Mouse (Mus musculus) induced T-regulatory cell, adult 2 months (primary cell): ENCODE data around the gene Gm44790.
"Not testable (repeated sequence)": the region's sequence is repeated elsewhere in the genome, so short reads cannot be mapped to it uniquely, and the experiment has no call there.

Experiments
- DNase-seq: peaks from one replicate; pipeline ENCODE4 v3.0.0-alpha.2; 2012; ENCODE audit warnings: low read depth

Gm44790 gene

DNA sequence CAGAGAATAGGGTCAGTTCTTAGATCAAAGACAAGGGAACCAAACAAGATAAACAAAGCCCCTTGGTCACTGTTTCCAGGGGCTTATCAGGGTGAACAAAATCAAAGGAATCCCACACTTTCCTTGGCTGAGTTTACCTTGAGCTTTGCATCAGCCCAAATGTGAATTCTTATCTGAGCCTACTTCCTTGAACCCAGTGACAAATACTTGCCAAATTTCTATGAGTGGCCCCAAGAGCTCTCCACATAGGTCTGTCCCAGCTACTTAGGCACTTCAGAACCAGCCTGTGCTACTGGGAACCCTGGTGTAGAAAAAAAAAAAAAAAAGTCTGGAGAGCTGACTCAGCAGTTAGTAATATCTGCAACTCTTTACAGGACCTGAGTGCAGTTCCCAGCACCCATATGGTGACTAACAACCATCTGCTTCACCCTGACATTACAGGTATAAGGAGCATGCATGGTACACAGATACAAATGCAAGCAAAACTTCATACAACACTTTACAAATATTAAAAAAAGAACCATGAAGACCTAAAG lies 48.3 kb downstream of the Gm44790 start:
- DNase-seq, result no peak

DNA sequence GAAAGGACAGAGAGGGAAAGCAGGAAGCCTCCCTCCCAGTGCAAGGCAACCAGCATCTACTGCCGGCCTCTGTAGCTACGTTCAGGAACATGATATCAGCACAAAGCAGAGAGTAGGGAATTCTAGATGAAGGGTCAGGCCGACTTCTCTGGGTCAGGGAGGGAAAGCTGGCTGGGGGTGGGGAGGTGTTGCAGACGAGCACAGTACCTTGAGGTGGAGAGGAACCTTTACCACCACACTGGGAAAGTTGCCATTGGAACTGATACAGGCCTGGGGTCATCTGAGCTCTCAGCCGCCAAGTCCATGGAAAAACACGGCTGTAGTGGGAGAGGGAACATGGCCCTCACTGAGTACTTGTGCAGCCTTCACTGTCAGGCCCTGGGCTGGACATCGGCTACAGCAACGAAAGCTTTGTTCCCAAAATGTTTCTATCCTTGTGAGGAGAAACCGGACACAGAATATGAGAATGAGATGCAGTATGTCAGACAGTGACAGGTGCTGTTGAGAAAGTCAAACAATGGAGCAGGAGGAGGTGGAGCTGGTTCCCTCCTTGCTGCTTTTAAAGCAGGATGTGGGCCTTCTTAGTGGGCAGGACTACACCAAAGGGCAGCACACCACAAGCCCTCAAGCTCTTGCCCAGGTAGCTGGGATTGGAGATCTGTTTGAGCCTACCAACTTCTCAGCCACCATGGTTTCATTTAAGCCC lies 49.2 kb downstream of the Gm44790 start:
- DNase-seq, result no peak

DNA sequence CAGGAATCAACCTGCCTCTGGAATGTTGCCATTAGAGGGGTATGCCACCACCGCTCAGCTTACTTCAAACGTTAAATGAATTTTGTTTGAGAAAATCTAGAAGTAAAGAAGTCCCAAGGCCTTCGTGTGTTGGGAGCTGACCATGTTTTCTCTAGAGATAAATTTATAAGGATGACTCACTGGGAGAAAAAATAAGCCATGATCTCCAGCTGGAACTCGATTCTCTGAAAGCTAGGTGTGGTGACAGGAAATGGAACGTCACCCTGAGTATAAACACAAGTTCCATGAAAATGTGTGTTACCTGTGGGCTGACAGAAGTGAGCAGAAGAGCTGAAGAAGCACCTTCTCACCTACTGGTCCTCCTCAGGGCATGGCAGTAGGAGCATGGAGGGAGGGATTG lies 50.5 kb downstream of the Gm44790 start:
- DNase-seq, result no peak

DNA sequence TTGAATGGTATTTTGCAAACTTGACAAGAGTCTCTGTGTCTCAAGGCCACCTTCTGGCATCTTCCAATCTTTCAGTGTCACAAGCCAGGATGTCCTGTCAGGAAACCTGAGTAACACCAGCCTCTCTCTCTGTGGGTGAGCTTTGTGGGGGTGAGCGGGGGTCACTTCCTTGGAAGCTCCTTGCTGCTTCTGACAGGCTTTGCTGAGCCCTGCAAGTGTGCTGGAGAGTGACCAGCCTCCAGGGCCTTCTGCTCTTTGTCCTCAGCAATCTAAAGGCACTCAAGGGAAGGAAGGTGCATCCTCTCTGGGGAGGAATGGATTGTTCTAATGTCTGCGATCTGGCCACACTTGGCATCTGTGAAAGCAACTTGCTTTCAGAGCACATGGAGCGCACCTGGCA lies 52.9 kb downstream of the Gm44790 start:
- no peak for DNase-seq

DNA sequence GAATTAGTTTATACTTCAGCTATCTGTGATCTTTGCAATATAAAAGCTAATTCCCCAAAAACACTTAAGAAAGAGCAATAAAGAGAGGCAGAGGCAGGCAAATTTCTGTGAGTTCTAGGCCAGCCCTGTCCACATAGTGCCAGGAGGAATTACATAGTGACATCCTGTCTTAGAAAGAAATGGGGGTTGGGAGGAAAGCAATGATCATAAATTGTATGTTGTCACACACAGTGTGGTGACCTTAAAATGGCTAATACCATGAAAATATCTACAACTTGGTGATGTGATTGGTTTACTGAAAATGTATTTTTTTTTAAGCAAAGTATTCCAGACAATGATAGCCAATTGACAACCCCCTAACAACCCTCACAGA lies 53.3 kb downstream of the Gm44790 start:
- DNase-seq, result no peak

DNA sequence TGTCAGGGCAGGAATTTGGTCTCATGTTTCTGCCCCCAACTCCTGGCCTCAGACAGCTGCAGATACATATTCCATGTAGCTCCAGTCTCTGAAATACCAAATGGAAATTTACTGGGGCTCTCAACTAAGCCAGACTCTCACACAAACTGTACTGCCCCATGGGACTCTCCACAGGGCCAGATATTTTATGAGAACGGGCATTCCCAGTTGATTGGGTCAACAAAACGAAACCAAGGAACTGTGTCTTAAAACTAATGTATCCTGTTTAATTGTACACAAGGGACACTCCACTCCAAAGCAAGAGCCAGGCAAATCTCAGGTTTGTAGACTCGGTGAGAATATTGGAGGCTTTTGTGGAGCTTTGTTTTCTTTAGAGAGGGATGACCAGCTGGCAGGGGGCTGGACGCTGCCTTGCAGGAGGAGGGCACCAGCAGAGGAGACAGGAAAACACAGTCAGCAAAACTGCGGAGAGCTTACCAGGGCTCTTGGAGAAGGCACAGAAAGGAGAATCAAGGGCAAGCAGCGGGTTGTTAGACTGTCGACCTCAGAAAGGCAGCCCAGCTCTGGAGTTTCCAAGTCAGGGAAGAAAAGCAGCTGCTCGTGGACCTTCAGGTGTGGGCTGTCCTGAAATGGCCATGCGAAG lies 53.9 kb downstream of the Gm44790 start:
- DNase-seq, result no peak

DNA sequence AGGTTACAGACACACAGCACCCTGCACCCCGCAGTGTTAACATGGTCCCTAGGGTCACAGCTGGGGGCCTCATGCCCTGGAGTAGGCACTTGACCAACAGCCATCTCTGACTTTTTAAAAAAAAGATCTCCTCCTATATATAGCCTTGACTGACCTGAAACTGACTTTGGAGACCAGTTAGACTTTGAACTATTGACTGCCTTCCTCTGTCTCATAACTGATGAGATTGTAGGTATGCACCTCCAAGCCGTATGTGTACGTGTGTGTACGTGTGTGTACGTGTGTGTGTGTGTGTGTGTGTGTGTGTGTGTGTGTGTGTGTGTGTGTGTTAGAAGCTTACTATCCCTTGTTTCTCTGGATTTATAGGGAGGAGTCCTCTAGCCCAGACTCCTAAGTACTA lies 55.4 kb downstream of the Gm44790 start:
- no peak for DNase-seq

DNA sequence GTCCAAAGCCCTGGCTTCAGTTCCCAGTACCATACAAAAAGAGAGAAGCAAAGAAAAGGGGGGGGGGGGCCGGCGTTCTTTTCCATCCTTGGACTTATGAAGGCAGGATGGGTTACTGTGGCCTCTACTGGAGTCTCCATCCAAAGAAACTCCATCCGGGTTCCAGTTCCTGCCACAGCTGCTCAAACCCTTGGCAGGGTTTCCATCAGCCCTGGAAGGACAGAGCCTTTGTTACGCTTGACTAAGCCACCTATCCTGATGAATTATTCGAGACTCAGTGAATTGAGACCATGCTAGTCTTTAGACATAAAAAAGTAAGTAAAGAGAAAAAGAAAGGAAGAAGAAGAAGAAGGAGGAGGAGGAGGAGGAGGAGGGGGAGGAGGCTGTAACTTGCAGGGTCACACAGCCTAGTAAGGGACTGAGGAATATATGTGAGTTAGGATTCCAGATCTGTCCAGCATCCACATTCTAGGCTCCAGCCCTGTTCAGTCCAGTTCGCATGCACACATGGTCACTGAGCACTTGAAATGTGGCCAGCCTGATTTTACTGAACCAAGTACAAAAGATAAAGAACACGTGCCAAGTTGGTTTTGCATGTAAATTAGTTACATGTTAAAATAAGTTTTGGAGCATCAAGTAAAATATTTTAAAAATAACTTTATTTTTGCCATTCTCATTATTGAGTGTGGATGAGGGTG lies 59.6 kb downstream of the Gm44790 start:
- no peak for DNase-seq

DNA sequence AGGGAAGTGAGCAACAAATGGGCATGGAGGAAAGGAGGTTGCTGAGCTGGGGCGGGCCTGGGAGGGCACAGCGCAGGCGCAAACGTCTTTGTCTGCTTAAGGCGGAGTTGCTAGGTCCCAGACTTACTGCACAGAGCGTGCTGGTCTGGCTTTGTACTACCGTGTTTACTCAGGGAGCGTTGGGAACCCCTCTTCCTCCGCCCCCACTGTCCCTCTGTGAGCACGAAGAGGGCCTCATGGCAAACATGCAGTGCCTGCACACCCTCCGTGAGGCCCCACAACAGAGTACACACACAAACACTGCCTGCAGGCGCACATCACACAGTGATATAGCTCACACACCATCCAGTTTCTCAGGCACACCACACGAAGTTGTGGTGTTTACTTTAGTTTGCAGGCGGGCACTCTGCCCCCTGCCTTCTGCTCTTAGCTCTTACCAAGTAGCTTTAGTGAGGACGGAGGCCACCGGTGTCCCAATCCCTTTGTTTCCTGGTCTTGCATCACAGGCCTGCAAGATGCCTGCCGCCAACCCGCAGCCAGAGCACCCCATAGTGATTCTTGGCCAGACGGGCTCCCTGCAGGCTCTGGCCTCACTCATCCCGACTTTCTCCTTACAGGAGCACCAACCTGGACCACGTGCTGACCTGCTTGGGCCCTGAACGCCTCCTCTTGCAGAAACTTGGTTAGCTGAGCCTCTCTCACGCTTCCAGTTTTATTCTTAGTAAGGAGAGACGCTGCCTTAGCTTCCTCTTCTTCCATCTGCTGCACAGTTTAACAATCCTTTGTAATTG lies 61.1 kb downstream of the Gm44790 start:
- DNase-seq, result peak; percentile 83

DNA sequence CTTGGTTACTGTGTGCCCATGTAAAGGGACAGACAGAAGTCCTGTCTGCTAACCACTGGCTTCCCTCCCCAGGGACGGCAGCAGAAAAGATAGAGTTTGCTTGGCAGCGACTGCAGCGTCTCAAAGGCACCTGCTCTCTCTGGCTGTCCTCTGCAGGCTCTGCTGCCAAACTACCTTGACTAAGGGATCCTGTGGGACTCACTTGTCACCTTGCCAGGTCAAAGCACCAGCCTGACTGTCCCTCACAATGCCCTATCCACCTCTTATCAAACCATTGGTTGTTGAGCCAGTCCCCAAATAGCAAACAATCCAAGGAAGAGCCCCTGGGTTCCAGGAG lies 61.7 kb downstream of the Gm44790 start:
- DNase-seq, result no peak

DNA sequence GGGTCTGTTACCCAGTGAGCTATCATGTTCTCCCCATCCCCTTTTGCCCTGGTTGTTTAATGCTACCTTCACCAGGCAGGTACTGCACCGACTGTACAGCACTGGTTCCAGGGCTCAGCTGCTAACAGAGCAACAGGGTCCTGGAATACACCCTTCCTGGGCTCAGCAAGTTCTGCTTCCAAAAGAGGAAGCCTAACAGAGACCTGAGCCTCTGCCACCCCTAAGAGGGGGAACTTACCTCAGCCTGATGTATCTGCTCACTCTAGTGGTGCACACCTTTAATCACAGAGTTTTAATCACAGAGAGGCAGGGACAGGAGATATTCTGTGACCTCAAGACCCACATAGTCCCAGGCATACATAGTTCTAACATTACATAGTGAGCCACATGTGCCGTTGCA lies 63.5 kb downstream of the Gm44790 start:
- DNase-seq, result no peak

DNA sequence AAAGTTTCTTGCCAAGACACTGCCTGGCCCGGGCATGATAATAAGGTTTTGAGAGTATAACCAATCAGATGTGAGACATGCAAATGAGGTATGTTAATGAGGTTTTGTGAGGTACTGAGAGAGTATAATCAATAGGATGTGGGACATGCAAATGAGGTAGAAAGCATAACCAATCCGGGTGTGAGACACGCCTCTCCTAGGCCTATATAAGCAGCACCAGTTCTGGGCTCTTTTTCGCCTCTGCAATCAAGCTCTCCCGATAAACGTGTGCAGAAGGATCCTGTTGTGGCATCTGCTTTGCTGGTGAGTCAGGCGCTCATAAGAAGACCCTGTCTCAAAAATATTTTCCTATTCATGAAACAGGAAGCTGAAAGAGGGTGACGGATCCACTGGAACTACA lies 64.0 kb downstream of the Gm44790 start:
- DNase-seq, result not testable (repeated sequence)

DNA sequence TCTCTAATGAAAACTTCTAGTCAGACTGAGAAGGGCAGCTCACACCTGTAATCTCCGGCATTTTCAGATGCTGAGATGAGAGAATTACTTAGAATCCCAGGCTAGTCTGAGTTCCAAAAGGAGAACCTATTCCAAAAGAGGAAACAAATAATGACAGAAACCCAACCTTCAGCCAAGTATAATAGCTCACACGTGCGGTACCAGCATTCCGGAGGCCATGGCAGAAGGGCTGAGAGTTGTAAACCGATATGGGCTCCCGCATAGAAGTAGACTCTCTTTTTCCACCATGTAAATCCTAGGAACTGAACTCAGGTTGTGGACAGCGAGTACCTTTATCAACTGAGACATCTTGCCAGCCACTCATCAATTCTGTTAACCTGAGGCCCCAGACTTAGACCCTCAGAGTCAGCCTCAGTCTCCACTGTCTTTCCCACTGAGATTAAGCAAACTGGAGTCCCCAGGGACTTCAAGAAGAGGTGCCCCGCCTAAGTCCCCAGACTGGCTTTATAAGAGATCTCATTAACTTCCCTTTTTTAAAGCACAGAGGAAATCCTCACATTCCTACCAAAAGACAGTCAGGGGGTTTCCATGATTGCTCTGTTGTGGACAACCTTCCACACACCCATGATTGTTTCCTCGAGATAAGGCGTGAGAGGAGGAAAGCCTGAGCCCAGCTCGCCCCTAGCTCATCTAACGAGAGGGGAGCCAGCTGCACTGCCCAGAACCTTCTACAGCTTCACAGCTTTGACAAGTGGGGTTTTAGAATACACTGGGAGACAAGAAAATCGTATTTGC lies 67.2 kb downstream of the Gm44790 start:
- no peak for DNase-seq

DNA sequence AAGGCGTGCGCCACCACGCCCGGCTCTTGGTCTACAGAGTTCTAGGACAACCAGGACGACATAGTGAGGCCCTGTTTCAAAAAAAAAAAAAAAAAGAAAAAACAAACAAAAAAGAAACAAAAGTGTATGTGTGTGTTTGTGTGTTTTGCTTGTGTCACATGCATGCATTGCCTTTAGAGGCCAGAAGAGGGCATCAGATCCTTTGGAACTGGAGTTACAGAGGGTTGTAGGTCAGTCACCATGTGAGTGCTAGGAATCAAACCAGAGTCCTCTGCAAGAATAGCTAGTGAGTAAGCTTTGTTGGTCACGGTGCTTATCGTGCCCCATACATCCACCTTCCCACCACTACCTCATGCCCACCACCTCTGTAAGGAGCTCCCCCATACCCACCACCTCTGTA lies 68.3 kb downstream of the Gm44790 start:
- no peak for DNase-seq
